Mouse (Mus musculus): Measurements from ENCODE around the gene Gm10061.
"Not testable (repeated sequence)": the region's sequence is repeated elsewhere in the genome, so short reads cannot be mapped to it uniquely, and the experiment has no call there.

Gene Gm10061

GRCm38 (mm10) chr16:89150786-89151185 lies at the start of gene Gm10061:
TSS of gene Gm10061 (plus strand) at chr16:89151086.
- no peak for DNase-seq (ENCODE audit: low read depth, low spot score)

GRCm38 (mm10) chr16:89140551-89140950 lies 10.3 kb upstream of the Gm10061 start, which contains the start of gene Gm6358:
TSS of gene Gm6358 (plus strand) at chr16:89140851.
- DNase-seq (ENCODE audit: low read depth, low spot score), result no peak

- DNase-seq (ENCODE audit: low read depth, low spot score), result no peak
These were observed 6.8 kb downstream of the Gm10061 start, which contains the start of gene Gm9789 for GRCm38 (mm10) chr16:89157652-89158051. TSS of gene Gm9789 (plus strand) at chr16:89157952.

- DNase-seq (ENCODE audit: low read depth, low spot score), result not testable (repeated sequence)
These were observed 18.3 kb downstream of the Gm10061 start, which contains the start of gene Gm7735 for GRCm38 (mm10) chr16:89169190-89169589. TSS of gene Gm7735 (plus strand) at chr16:89169490.

GRCm38 (mm10) chr16:89174435-89174834 lies 23.5 kb downstream of the Gm10061 start, which contains the start of gene 1110057P08Rik:
TSS of gene 1110057P08Rik (plus strand) at chr16:89174735.
- no peak for DNase-seq (ENCODE audit: low read depth, low spot score)

- DNase-seq (ENCODE audit: low read depth, low spot score), result no peak
These were observed 37.7 kb downstream of the Gm10061 start for GRCm38 (mm10) chr16:89188621-89189020.

Data from retina, postnatal 7 days (tissue).